Mouse (Mus musculus) olfactory bulb, adult 2 months (tissue): ENCODE results near the gene Arntl.

Source experiments
- CTCF ChIP-seq: fragments of 200-500 bp; IDR thresholded peaks from 2 replicates; pipeline ENCODE4 v1.5.1; 2012; ENCODE audit warnings: low read depth, mild to moderate bottlenecking, low read length, moderate library complexity; ENCODE audit not compliant: insufficient read depth
- POLR2A ChIP-seq: fragments of 200-500 bp; IDR thresholded peaks from 2 replicates; pipeline ENCODE4 v1.6.1; 2012; ENCODE audit warnings: mild to moderate bottlenecking, low read depth, low read length, moderate library complexity; ENCODE audit not compliant: insufficient read depth

DNA sequence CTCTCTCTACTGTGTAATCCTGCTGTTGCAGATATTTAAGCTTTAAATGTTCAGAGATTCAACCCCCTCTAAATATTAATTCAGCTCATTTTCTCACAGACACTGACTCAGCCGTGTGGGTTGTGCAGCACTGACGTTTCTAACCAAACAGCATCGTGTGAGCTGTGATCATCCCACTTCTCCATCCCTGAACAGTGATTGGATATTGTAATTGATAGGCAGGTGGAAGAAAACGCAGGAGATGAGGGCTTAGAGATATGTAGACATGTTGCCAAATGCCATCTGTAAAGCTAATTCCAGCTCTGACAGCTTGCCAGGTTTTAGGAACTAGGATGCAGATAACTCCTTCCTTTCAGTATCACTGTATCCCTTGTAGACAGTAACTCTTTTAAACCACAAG is 140.0 kb downstream of the Arntl start:
- TF ChIP-seq CTCF (no peak), POLR2A (no peak)
